Mouse (Mus musculus): ENCODE measurements around the gene Ptms. TPM values are rescaled to one million over a fixed set of nuclear protein-coding genes. Genes with fewer than 3 reads are reported as not detected.

Ptms gene
- 142 and 168 TPM in 2 replicates for polyA plus RNA-seq (2012; rRNA removed)

DNA sequence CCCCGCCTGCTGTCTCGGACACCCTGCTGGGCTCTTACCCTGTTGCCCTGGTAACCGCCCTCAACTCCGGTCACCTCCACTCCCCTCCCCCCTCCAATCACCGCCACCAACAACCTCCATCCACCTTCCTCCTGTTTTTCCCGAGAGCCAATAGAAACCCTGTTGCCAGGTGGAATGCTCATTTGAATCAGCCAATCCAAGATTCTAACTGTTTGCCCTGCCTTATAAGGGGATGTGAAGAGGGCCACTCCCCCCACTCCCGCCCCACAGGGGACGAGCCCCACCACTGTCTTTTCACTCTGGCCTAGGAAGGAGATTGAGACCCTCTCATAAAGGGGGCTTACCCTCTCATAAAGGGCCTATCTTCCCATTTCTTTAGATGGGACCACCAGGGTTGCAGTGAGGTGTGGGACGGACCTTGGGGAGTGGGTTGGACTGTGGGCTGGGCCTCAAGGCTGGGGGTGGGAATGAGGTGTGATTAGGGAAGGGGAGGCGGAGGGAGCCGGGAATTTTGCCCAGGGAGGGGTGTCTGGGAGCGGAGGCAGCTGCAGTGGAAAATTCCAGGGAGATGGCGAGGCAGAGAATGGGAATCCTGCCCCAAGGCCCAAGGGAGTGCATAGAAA, at the start of gene Ptms:
Gene Ptms (minus strand): TSS at position 409 of the 623 bp plus-strand sequence.
- Histone ChIP-seq H3K27me3 (ENCODE audit: control insufficient read depth, insufficient read depth, low read length) (peaks cover 5% of the 10 kb centered on the region), H3K27ac (ENCODE audit: control insufficient read depth, insufficient read depth, low read depth, low read length) (peak within 1 kb of the TSS; percentile 97), H3K36me3 (ENCODE audit: control insufficient read depth, insufficient read depth, low read length) (no peaks in the 10 kb centered on the region), H3K4me3 (ENCODE audit: control insufficient read depth, low read depth, low read length) (peak within 1 kb of the TSS; percentile 92), H3K4me1 (ENCODE audit: control insufficient read depth, insufficient read depth, low read length) (peaks cover 18% of the 10 kb centered on the region)
- TF ChIP-seq POLR2A (IDR thresholded peaks at IDR 0.05; ENCODE audit: control insufficient read depth, low read depth, low read length) (peak; percentile 85), CTCF (IDR thresholded peaks at IDR 0.05; ENCODE audit: control insufficient read depth, insufficient read depth, insufficient replicate concordance, low read depth, low read length) (no peak)

DNA sequence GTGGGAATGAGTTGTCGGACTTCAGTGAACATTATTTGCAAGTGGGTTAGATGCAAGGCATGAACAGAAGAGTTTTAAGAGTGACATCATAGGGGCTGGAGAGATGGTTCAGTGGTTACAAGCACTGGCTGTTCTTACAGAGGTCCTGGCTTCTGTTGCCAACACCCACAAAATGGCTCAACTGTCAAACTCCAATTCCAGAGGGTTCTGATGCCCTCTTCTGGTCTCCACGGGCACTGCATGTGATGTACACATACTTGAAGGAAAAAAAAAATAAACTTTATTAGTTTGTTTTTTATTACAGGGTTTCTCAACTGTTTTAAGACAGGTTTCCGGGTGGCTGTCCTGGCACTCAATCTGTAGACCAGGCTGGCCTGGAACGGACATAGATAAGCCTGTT, 47.9 kb upstream of the Ptms start:
- no peaks in the 10 kb centered on the region; the same call in 1 of the 2 replicates for H3K36me3 ChIP-seq (ENCODE audit: control insufficient read depth, insufficient read depth, low read length)
- H3K27me3 ChIP-seq (ENCODE audit: control insufficient read depth, insufficient read depth, low read length): no peaks in the 10 kb centered on the region
- no peak overlapping the region for H3K4me3 ChIP-seq (ENCODE audit: control insufficient read depth, low read depth, low read length)
- TF ChIP-seq POLR2A (IDR thresholded peaks at IDR 0.05; ENCODE audit: control insufficient read depth, low read depth, low read length) (no peak), CTCF (IDR thresholded peaks at IDR 0.05; ENCODE audit: control insufficient read depth, insufficient read depth, insufficient replicate concordance, low read depth, low read length) (no peak)
- H3K27ac ChIP-seq (ENCODE audit: control insufficient read depth, insufficient read depth, low read depth, low read length): no peak overlapping the region
- H3K4me1 ChIP-seq (ENCODE audit: control insufficient read depth, insufficient read depth, low read length): peaks cover 5% of the 10 kb centered on the region

DNA sequence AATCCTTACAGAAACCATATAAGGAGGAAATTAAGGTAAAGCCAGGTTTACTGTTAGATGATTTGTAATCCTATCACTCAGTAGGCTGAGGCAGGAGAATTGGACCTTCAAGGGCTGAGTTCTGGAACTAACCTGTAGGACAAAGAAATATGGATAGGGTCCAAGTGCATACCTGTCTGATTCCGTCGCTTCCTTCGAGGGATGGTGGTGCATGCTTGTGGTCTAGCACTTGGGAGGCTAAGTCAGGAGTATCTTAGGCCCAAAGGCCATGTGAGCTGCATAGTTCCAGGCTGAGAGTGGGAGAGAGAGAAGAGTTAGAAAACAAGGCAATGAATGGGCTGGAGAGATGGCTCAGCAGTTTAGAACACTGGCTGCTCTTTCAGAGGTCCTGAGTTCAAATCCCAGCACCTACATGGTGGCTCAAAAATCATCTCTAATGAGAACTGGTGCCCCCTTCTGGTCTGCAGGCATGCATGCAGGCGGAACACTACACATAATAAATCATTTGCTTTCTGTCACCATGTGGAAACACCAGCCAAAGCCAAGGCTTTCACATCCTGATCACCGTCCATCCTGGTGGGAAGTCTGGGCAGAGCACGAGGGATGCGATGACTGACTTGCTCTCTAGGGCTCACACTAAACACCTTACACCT, 46.7 kb upstream of the Ptms start:
- Histone ChIP-seq H3K27me3 (ENCODE audit: control insufficient read depth, insufficient read depth, low read length) (no peaks in the 10 kb centered on the region), H3K4me3 (ENCODE audit: control insufficient read depth, low read depth, low read length) (no peak overlapping the region), H3K27ac (ENCODE audit: control insufficient read depth, insufficient read depth, low read depth, low read length) (no peak overlapping the region), H3K4me1 (ENCODE audit: control insufficient read depth, insufficient read depth, low read length) (peaks cover 5% of the 10 kb centered on the region), H3K36me3 (ENCODE audit: control insufficient read depth, insufficient read depth, low read length) (no peaks in the 10 kb centered on the region; the same call in 1 of the 2 replicates)
- TF ChIP-seq POLR2A (IDR thresholded peaks at IDR 0.05; ENCODE audit: control insufficient read depth, low read depth, low read length): no peak
- TF ChIP-seq CTCF (IDR thresholded peaks at IDR 0.05; ENCODE audit: control insufficient read depth, insufficient read depth, insufficient replicate concordance, low read depth, low read length): no peak

DNA sequence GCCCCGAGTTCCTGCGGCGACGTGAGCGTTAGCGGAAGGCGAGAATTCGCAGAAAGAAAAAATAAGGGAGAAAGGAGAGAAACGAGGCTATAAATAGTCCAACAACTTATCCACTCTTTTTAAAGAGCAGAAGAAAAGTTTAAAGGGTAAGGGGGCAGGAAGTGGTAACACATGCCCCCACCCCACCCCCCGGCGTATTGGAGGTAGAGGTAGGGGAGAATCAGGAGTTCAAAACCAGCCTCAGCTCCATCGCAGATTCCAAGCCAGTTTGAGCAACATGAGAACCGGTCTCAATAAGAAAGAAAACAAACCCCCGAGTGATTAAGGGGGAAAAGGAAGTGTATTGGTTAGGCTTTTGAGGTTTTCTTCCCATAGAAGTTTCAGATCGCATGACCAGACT, 45.8 kb upstream of the Ptms start:
- peak overlapping the region; percentile 86 for H3K27ac ChIP-seq (ENCODE audit: control insufficient read depth, insufficient read depth, low read depth, low read length)
- no peaks in the 10 kb centered on the region; the same call in 1 of the 2 replicates for H3K36me3 ChIP-seq (ENCODE audit: control insufficient read depth, insufficient read depth, low read length)
- no peaks in the 10 kb centered on the region for H3K27me3 ChIP-seq (ENCODE audit: control insufficient read depth, insufficient read depth, low read length)
- TF ChIP-seq CTCF (IDR thresholded peaks at IDR 0.05; ENCODE audit: control insufficient read depth, insufficient read depth, insufficient replicate concordance, low read depth, low read length) (no peak), POLR2A (IDR thresholded peaks at IDR 0.05; ENCODE audit: control insufficient read depth, low read depth, low read length) (no peak)
- peak overlapping the region; percentile 96 for H3K4me3 ChIP-seq (ENCODE audit: control insufficient read depth, low read depth, low read length)
- peaks cover 5% of the 10 kb centered on the region for H3K4me1 ChIP-seq (ENCODE audit: control insufficient read depth, insufficient read depth, low read length)

DNA sequence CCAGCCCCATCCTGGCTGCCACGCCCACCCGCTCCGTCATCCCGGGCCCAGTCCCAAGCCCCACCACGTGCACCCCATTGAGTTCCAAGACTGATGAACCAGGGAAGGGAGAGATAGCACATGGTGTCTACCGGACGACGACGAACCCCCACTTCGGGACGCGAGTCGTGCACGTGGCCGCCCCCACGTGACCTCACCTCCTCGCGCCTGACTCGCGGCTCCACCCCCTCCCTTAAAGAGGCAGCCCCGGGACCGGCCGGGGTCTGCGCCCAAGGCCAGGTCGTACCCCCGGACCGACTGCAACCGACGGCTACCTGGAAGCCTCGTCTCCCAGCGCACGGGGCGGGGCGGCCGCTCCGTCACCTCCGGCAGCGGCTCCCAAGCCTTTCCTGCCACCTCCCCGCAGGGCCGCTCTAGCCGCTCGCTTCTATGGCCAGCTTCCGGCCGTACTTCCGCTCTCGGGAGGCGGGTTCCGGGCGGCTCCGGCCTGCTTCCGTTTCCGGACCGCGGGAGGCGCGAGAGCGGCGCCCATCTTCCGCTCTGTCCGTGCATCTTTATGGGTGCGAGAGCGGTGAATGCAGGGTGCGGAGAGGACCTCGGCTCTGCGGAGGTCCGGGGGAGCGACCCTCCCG, 45.3 kb upstream of the Ptms start, which contains the start of gene Cops7a:
Gene Cops7a (minus strand): TSS at position 451 of the 632 bp plus-strand sequence.
- H3K27me3 ChIP-seq (ENCODE audit: control insufficient read depth, insufficient read depth, low read length): no peaks in the 10 kb centered on the region
- TF ChIP-seq POLR2A (IDR thresholded peaks at IDR 0.05; ENCODE audit: control insufficient read depth, low read depth, low read length): peak; percentile 47
- TF ChIP-seq CTCF (IDR thresholded peaks at IDR 0.05; ENCODE audit: control insufficient read depth, insufficient read depth, insufficient replicate concordance, low read depth, low read length): no peak
- peak within 1 kb of the TSS; percentile 96 for H3K4me3 ChIP-seq (ENCODE audit: control insufficient read depth, low read depth, low read length)
- peaks cover 5% of the 10 kb centered on the region for H3K4me1 ChIP-seq (ENCODE audit: control insufficient read depth, insufficient read depth, low read length)
- peak within 1 kb of the TSS; percentile 94 for H3K27ac ChIP-seq (ENCODE audit: control insufficient read depth, insufficient read depth, low read depth, low read length)
- H3K36me3 ChIP-seq (ENCODE audit: control insufficient read depth, insufficient read depth, low read length): no peaks in the 10 kb centered on the region; the same call in 1 of the 2 replicates

DNA sequence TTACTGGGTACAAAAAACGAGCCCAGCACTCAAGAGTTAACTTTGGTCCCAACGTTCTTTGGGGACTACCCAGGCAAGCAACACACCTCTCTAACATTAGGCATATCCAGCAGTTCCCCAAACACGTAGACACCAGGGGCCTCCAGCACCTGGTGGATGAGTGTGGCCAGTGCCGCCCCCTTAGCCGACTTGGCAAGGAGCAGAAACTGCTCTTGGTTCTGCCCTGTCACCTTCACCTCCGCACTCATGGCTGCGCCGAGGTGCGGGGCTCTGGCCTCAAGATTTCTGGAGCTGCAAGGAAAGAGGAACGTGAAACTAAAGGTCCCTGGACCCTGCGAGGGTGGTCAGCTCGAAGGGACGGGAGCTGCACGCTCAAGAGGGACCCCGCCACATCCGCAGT, 44.7 kb upstream of the Ptms start:
- H3K27ac ChIP-seq (ENCODE audit: control insufficient read depth, insufficient read depth, low read depth, low read length): peak overlapping the region; percentile 94
- peak overlapping the region; percentile 96 for H3K4me3 ChIP-seq (ENCODE audit: control insufficient read depth, low read depth, low read length)
- no peaks in the 10 kb centered on the region for H3K27me3 ChIP-seq (ENCODE audit: control insufficient read depth, insufficient read depth, low read length)
- peaks cover 5% of the 10 kb centered on the region for H3K4me1 ChIP-seq (ENCODE audit: control insufficient read depth, insufficient read depth, low read length)
- H3K36me3 ChIP-seq (ENCODE audit: control insufficient read depth, insufficient read depth, low read length): peaks cover 4% of the 10 kb centered on the region; the same call in 1 of the 2 replicates
- TF ChIP-seq CTCF (IDR thresholded peaks at IDR 0.05; ENCODE audit: control insufficient read depth, insufficient read depth, insufficient replicate concordance, low read depth, low read length) (no peak), POLR2A (IDR thresholded peaks at IDR 0.05; ENCODE audit: control insufficient read depth, low read depth, low read length) (no peak)

DNA sequence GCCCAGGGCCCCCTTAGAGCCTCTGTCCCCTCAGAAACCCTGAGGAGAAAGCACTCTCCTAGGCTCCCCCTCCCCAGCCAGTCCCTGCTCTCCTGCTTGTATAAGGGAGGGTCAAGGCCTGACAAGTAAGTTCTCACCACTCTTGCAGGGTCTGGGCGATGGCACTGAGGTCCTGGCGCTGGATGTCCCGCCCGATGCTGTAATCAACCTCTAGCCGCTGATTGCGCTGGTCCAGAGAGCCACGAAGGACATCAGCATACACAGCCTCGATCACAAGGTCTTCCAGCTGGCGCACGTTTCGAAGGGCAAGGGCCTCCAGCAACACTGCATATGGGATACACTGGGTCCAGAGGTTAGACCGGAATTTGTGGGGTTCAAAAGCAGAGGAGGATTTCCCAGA, 41.1 kb upstream of the Ptms start:
- Histone ChIP-seq H3K27ac (ENCODE audit: control insufficient read depth, insufficient read depth, low read depth, low read length) (no peak overlapping the region), H3K4me1 (ENCODE audit: control insufficient read depth, insufficient read depth, low read length) (peaks cover 5% of the 10 kb centered on the region), H3K27me3 (ENCODE audit: control insufficient read depth, insufficient read depth, low read length) (no peaks in the 10 kb centered on the region), H3K4me3 (ENCODE audit: control insufficient read depth, low read depth, low read length) (no peak overlapping the region), H3K36me3 (ENCODE audit: control insufficient read depth, insufficient read depth, low read length) (peaks cover 4% of the 10 kb centered on the region)
- TF ChIP-seq POLR2A (IDR thresholded peaks at IDR 0.05; ENCODE audit: control insufficient read depth, low read depth, low read length) (no peak), CTCF (IDR thresholded peaks at IDR 0.05; ENCODE audit: control insufficient read depth, insufficient read depth, insufficient replicate concordance, low read depth, low read length) (no peak)
